Mouse (Mus musculus): ENCODE measurements around the gene Tmem132b. TPM values are rescaled to one million over a fixed set of nuclear protein-coding genes. Genes with fewer than 3 reads are reported as not detected.

Tmem132b gene
- polyA plus RNA-seq, 1 experiment from 2014 or later, result 0.64 TPM

- Histone ChIP-seq H3K9ac (no peak overlapping the region), H3K9me3 (no peaks in the 10 kb centered on the region), H3K27me3 (no peaks in the 10 kb centered on the region), H3K4me1 (no peaks in the 10 kb centered on the region), H3K4me2 (replicated peaks) (no peak overlapping the region), H3K27ac (no peak overlapping the region), H3K36me3 (peaks cover 37% of the 10 kb centered on the region), H3K4me3 (no peak overlapping the region)
- ATAC-seq (ENCODE audit: insufficient number of reproducible peaks, insufficient read depth, low FRiP score, low TSS enrichment), result no peak
- 95% methylated on average over 10 of the region's 10 CpGs for WGBS
These were observed 35.9 kb upstream of the Tmem132b start for GRCm38 (mm10) chr5:125495655-125496054.

DNA sequence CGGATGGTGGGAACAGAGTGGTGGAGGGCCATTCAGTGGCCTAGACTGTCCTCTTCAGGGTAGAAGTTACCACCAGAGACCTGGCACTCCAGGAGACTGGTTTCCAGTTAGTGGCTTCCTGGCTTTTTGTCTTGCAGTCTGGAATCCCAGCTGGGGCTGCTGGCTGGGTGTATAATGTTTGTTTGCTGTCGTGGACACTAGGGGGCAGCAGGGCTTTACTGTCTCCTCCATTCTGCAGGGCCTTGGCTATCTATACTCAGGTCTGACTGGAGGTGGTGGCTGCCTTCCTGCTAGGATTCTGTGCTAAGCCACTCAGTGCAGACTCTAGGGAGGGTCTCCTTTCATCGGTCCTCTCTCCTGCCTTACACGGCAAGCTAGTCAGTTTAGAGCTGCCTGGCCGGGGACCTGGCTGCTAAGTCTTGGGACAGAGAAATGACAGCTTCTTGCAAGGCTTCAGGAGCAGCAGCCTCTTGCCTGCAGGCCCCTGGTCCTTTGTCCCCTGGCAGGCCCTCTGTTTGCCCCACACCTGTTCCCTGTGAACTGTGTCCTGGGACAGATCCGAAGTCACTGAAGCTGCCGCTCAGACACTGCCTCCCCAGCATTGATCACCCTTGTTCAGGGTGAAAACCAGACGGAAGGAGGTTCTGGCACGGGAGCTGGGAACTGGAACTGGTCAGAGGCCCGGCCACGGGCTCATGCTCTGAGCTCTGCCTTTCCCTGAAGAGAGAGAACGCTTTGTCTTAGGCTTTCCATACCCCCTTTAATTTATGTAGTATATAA, 33.6 kb upstream of the Tmem132b start:
- Histone ChIP-seq H3K27ac (no peak overlapping the region), H3K36me3 (peaks cover 19% of the 10 kb centered on the region), H3K4me1 (no peaks in the 10 kb centered on the region), H3K27me3 (no peaks in the 10 kb centered on the region), H3K4me3 (no peak overlapping the region), H3K9ac (no peak overlapping the region), H3K9me3 (no peaks in the 10 kb centered on the region), H3K4me2 (replicated peaks) (no peak overlapping the region)
- no peak for ATAC-seq (ENCODE audit: insufficient number of reproducible peaks, insufficient read depth, low FRiP score, low TSS enrichment)
- 70% methylated on average over 12 of the region's 12 CpGs for WGBS

GRCm38 (mm10) chr5:125501505-125501904, 30.1 kb upstream of the Tmem132b start:
- H3K27me3 ChIP-seq, result no peaks in the 10 kb centered on the region
- H3K9ac ChIP-seq, result no peak overlapping the region
- H3K4me2 ChIP-seq (replicated peaks), result no peak overlapping the region
- no peak overlapping the region for H3K4me3 ChIP-seq
- WGBS, result 87% methylated on average over 6 of the region's 6 CpGs
- H3K9me3 ChIP-seq, result no peaks in the 10 kb centered on the region
- no peaks in the 10 kb centered on the region for H3K4me1 ChIP-seq
- ATAC-seq (ENCODE audit: insufficient number of reproducible peaks, insufficient read depth, low FRiP score, low TSS enrichment), result no peak
- H3K27ac ChIP-seq, result no peak overlapping the region
- peaks cover 26% of the 10 kb centered on the region for H3K36me3 ChIP-seq

- Histone ChIP-seq H3K27ac (no peak overlapping the region), H3K4me1 (no peaks in the 10 kb centered on the region), H3K9me3 (no peaks in the 10 kb centered on the region), H3K4me3 (no peak overlapping the region), H3K27me3 (no peaks in the 10 kb centered on the region), H3K36me3 (peaks cover 29% of the 10 kb centered on the region), H3K4me2 (replicated peaks) (no peak overlapping the region), H3K9ac (no peak overlapping the region)
- WGBS, result 43% methylated on average over 3 of the region's 3 CpGs
- no peak for ATAC-seq (ENCODE audit: insufficient number of reproducible peaks, insufficient read depth, low FRiP score, low TSS enrichment)
These were observed 29.4 kb upstream of the Tmem132b start for GRCm38 (mm10) chr5:125502186-125502585.

GRCm38 (mm10) chr5:125503628-125504027, 27.9 kb upstream of the Tmem132b start:
- 93% methylated on average over 6 of the region's 6 CpGs for WGBS
- no peak overlapping the region for H3K27ac ChIP-seq
- no peak for ATAC-seq (ENCODE audit: insufficient number of reproducible peaks, insufficient read depth, low FRiP score, low TSS enrichment)
- no peak overlapping the region for H3K4me2 ChIP-seq (replicated peaks)
- H3K9me3 ChIP-seq, result no peaks in the 10 kb centered on the region
- no peaks in the 10 kb centered on the region for H3K4me1 ChIP-seq
- peaks cover 38% of the 10 kb centered on the region for H3K36me3 ChIP-seq
- no peak overlapping the region for H3K9ac ChIP-seq
- H3K27me3 ChIP-seq, result no peaks in the 10 kb centered on the region
- H3K4me3 ChIP-seq, result no peak overlapping the region

DNA sequence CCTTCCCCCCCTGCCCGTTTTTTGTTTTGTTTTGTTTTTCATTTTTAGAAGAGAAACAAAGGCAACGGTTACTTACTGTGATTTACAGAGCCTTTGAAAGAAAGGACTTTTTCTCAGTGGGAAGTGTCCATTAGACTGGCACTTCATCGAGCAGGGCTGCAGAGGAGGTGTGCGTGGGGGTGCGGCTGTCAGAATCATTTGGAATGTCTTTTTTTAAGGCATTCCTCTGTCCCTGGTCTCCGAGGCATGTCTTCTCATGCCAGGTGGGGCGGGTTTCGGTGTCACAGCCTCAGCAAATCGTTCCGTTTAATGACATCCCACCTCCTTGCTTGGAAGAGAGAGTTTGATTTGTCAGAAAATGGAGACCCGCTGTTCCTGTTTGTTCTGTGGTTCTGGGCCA, 26.9 kb upstream of the Tmem132b start:
- ATAC-seq (ENCODE audit: insufficient number of reproducible peaks, insufficient read depth, low FRiP score, low TSS enrichment), result no peak
- Histone ChIP-seq H3K36me3 (peaks cover 45% of the 10 kb centered on the region), H3K27ac (no peak overlapping the region), H3K9me3 (no peaks in the 10 kb centered on the region), H3K4me2 (replicated peaks) (no peak overlapping the region), H3K4me1 (no peaks in the 10 kb centered on the region), H3K9ac (no peak overlapping the region), H3K4me3 (no peak overlapping the region), H3K27me3 (no peaks in the 10 kb centered on the region)
- WGBS, result 76% methylated on average over 11 of the region's 11 CpGs

GRCm38 (mm10) chr5:125505968-125506367, 25.6 kb upstream of the Tmem132b start:
- H3K4me1 ChIP-seq, result no peaks in the 10 kb centered on the region
- no peaks in the 10 kb centered on the region for H3K27me3 ChIP-seq
- H3K36me3 ChIP-seq, result peaks cover 49% of the 10 kb centered on the region
- WGBS, result 85% methylated on average over 15 of the region's 15 CpGs
- no peaks in the 10 kb centered on the region for H3K9me3 ChIP-seq
- no peak for ATAC-seq (ENCODE audit: insufficient number of reproducible peaks, insufficient read depth, low FRiP score, low TSS enrichment)
- no peak overlapping the region for H3K4me2 ChIP-seq (replicated peaks)
- no peak overlapping the region for H3K27ac ChIP-seq
- no peak overlapping the region for H3K9ac ChIP-seq
- no peak overlapping the region for H3K4me3 ChIP-seq

DNA sequence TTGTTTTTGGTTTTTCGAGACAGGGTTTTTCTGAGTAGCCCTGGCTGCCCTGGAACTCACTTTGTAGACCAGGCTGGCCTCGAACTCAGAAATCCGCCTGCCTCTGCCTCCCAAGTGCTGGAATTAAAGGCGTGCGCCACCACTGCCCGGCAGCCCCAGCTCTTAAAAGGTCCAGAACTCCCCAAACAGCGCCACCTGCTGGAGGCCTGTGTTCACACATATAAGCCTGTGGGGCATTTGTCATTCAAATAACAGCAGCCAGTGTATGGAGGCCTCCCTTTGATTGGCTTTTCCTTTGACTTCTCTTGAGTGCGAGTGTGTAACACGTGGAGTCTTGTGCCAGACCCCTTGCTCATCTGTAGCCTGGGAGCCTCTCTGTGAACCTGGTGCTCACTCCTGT, 24.0 kb upstream of the Tmem132b start:
- Histone ChIP-seq H3K4me1 (no peaks in the 10 kb centered on the region), H3K36me3 (peaks cover 64% of the 10 kb centered on the region), H3K9ac (no peak overlapping the region), H3K4me2 (replicated peaks) (no peak overlapping the region), H3K4me3 (no peak overlapping the region), H3K27ac (no peak overlapping the region), H3K9me3 (no peaks in the 10 kb centered on the region), H3K27me3 (no peaks in the 10 kb centered on the region)
- WGBS, result 92% methylated on average over 8 of the region's 9 CpGs
- ATAC-seq (ENCODE audit: insufficient number of reproducible peaks, insufficient read depth, low FRiP score, low TSS enrichment), result no peak

DNA sequence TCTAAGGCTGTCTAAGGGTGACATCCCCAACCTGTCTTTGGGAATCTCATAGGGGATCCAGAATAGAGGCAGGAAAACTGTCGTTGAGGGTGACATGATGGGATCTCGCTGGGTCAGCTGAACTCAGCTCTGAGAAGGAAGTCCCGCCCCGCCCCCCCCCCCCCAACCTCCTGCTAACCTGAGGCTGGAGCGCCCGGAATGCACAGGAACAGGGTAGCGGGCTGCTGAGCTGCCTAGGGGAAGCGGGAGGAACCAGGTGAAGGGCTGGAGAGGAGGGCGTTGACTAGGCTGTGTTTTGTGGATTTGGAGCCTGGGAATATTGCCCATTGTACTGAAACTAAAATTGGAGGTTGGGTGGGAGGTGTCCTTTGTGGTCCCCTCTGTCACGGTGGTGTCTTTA, 23.6 kb upstream of the Tmem132b start:
- ATAC-seq (ENCODE audit: insufficient number of reproducible peaks, insufficient read depth, low FRiP score, low TSS enrichment), result no peak
- Histone ChIP-seq H3K4me3 (no peak overlapping the region), H3K9me3 (no peaks in the 10 kb centered on the region), H3K27ac (no peak overlapping the region), H3K4me2 (replicated peaks) (no peak overlapping the region), H3K36me3 (peaks cover 68% of the 10 kb centered on the region), H3K9ac (no peak overlapping the region), H3K4me1 (no peaks in the 10 kb centered on the region), H3K27me3 (no peaks in the 10 kb centered on the region)
- 89% methylated on average over 10 of the region's 10 CpGs for WGBS

GRCm38 (mm10) chr5:125509541-125509940, 22.0 kb upstream of the Tmem132b start:
- H3K9me3 ChIP-seq, result no peaks in the 10 kb centered on the region
- H3K4me1 ChIP-seq, result no peaks in the 10 kb centered on the region
- no peaks in the 10 kb centered on the region for H3K27me3 ChIP-seq
- no peak overlapping the region for H3K4me3 ChIP-seq
- ATAC-seq (ENCODE audit: insufficient number of reproducible peaks, insufficient read depth, low FRiP score, low TSS enrichment), result no peak
- no peak overlapping the region for H3K27ac ChIP-seq
- 47% methylated on average over 5 of the region's 5 CpGs for WGBS
- peaks cover 69% of the 10 kb centered on the region for H3K36me3 ChIP-seq
- no peak overlapping the region for H3K4me2 ChIP-seq (replicated peaks)
- no peak overlapping the region for H3K9ac ChIP-seq

GRCm38 (mm10) chr5:125515006-125515405, 16.6 kb upstream of the Tmem132b start:
- H3K9ac ChIP-seq, result no peak overlapping the region
- H3K4me2 ChIP-seq (replicated peaks), result no peak overlapping the region
- no peak overlapping the region for H3K4me3 ChIP-seq
- H3K27ac ChIP-seq, result no peak overlapping the region
- no peaks in the 10 kb centered on the region for H3K4me1 ChIP-seq
- H3K36me3 ChIP-seq, result peaks cover 76% of the 10 kb centered on the region
- no peaks in the 10 kb centered on the region for H3K27me3 ChIP-seq
- no peak for ATAC-seq (ENCODE audit: insufficient number of reproducible peaks, insufficient read depth, low FRiP score, low TSS enrichment)
- H3K9me3 ChIP-seq, result no peaks in the 10 kb centered on the region
- 92% methylated on average over 12 of the region's 12 CpGs for WGBS

GRCm38 (mm10) chr5:125518640-125519039, 12.9 kb upstream of the Tmem132b start:
- Histone ChIP-seq H3K4me2 (replicated peaks) (no peak overlapping the region), H3K36me3 (peaks cover 42% of the 10 kb centered on the region), H3K4me3 (no peak overlapping the region), H3K4me1 (no peaks in the 10 kb centered on the region), H3K9ac (no peak overlapping the region), H3K27me3 (no peaks in the 10 kb centered on the region), H3K9me3 (no peaks in the 10 kb centered on the region), H3K27ac (no peak overlapping the region)
- 75% methylated on average over 5 of the region's 5 CpGs for WGBS
- no peak for ATAC-seq (ENCODE audit: insufficient number of reproducible peaks, insufficient read depth, low FRiP score, low TSS enrichment)

All from embryonic facial prominence, embryonic 12.5 days (tissue).